Mouse (Mus musculus) urinary bladder, postnatal 36 days (tissue): ENCODE measurements at regions not wholly inside any gene's neighbourhood (a gene's known extent, or its start where the extent isn't known, plus 50 kb on each side); places are given as distances from the start of the nearest gene placed in this dataset.

ENCODE experiments used
- DNase-seq, 2 experiments: peaks; one replicate each; pipeline ENCODE4 v3.0.0; 2022; ENCODE audit warnings: low spot score in 2 of 2, mixed read lengths in 1 of 2

GRCm38 (mm10) chr16:93017025-93017424 is 191.1 kb upstream of the Runx1 start:
- no peak for DNase-seq

- no peak for DNase-seq
These were observed 189.7 kb upstream of the Runx1 start for GRCm38 (mm10) chr16:93015636-93016035.

- no peak for DNase-seq
These were observed 189.0 kb upstream of the Runx1 start for GRCm38 (mm10) chr16:93014991-93015390.

- no peak for DNase-seq
These were observed 187.9 kb upstream of the Runx1 start for GRCm38 (mm10) chr16:93013881-93014280.

GRCm38 (mm10) chr16:93013256-93013655 is 187.3 kb upstream of the Runx1 start:
- no peak for DNase-seq

GRCm38 (mm10) chr16:93011474-93011873 is 185.5 kb upstream of the Runx1 start:
- DNase-seq, result no peak

- peak; percentile 24 to 25 for DNase-seq
These were observed 180.5 kb upstream of the Runx1 start for GRCm38 (mm10) chr16:93006321-93006984.

GRCm38 (mm10) chr16:93005470-93005869 is 179.5 kb upstream of the Runx1 start:
- DNase-seq, result no peak

GRCm38 (mm10) chr16:93003830-93004229 is 177.9 kb upstream of the Runx1 start:
- no peak for DNase-seq

GRCm38 (mm10) chr16:92998689-92999088 is 172.7 kb upstream of the Runx1 start:
- DNase-seq, result peak in 1 of 2 experiments; percentile 26

- DNase-seq, result no peak
These were observed 171.7 kb upstream of the Runx1 start for GRCm38 (mm10) chr16:92997636-92998035.

GRCm38 (mm10) chr16:92995993-92996350 is 170.0 kb upstream of the Runx1 start:
- no peak for DNase-seq

GRCm38 (mm10) chr16:92995132-92995992 is 169.4 kb upstream of the Runx1 start:
- no peak for DNase-seq

- no peak for DNase-seq
These were observed 166.9 kb upstream of the Runx1 start for GRCm38 (mm10) chr16:92992876-92993275.

- DNase-seq, result no peak
These were observed 165.5 kb upstream of the Runx1 start for GRCm38 (mm10) chr16:92991405-92991804.

- no peak for DNase-seq
These were observed 162.5 kb upstream of the Runx1 start for GRCm38 (mm10) chr16:92988416-92988815.

- no peak for DNase-seq
These were observed 162.1 kb upstream of the Runx1 start for GRCm38 (mm10) chr16:92988000-92988399.

GRCm38 (mm10) chr16:92985768-92986167 is 159.8 kb upstream of the Runx1 start:
- DNase-seq, result peak in 1 of 2 experiments; percentile 21

GRCm38 (mm10) chr16:92982934-92983333 is 157.0 kb upstream of the Runx1 start:
- DNase-seq, result no peak

GRCm38 (mm10) chr16:92979620-92980330 is 153.8 kb upstream of the Runx1 start:
- DNase-seq, result no peak

GRCm38 (mm10) chr16:92976097-92976496 is 150.1 kb upstream of the Runx1 start:
- DNase-seq, result no peak

GRCm38 (mm10) chr16:92975090-92975489 is 149.1 kb upstream of the Runx1 start:
- no peak for DNase-seq
